Mouse (Mus musculus) lung, adult 2 months (tissue): ENCODE data around the gene Dok4. TPM values are rescaled to one million over a fixed set of nuclear protein-coding genes. Genes with fewer than 3 reads are reported as not detected.

ENCODE experiments used
- DNase-seq: peaks from one replicate; pipeline ENCODE4 v3.0.0; 2022
- H3K4me1 ChIP-seq: fragments of 200-500 bp; 2 replicates; pipeline ENCODE4 v1.6.1; 2011; ENCODE audit warnings: low read length; ENCODE audit not compliant: control insufficient read depth, insufficient read depth
- H3K4me3 ChIP-seq: fragments of 200-500 bp; replicated peaks from 2 replicates; pipeline ENCODE3; 2011; ENCODE audit warnings: low read depth, mild to moderate bottlenecking, control low read depth, low read length; ENCODE audit errors: extremely low read depth
- CTCF ChIP-seq: fragments of 200-500 bp; IDR thresholded peaks from 2 replicates; pipeline ENCODE4 v1.5.1; 2011; ENCODE audit warnings: mild to moderate bottlenecking, low read length, control low read depth; ENCODE audit not compliant: insufficient read depth
- POLR2A ChIP-seq: fragments of 200-500 bp; IDR thresholded peaks from 2 replicates; pipeline ENCODE4 v1.6.1; 2011; ENCODE audit warnings: low read depth, mild to moderate bottlenecking, control low read depth, low read length, borderline replicate concordance; ENCODE audit errors: extremely low read depth
- WGBS: fragments of 180-500 bp; shearing (Covaris S2); methylation state at CpG from one replicate; pipeline ENCODE4 v1.1.7; 2018; 5-methylcytosine and 5-hydroxymethylcytosine counted together
- polyA plus RNA-seq: library from polyadenylated mRNA; depleted of rRNA; stranded (reverse); fragments of >200 nt; gene quantifications from 2 replicates; pipeline ENCODE4 v1.2.3, GENCODE M21; 2012; rRNA removed

Gene Dok4
- polyA plus RNA-seq: 39.6 and 46.4 TPM in 2 replicates

- TF ChIP-seq CTCF (no peak), POLR2A (peak; percentile 62; the same call in 1 of the 2 replicates)
- WGBS: 1% methylated on average over 37 of the region's 37 CpGs
- DNase-seq: peak; percentile 88
- peak within 1 kb of the TSS; percentile 71 for H3K4me3 ChIP-seq
- peaks cover 18% of the 10 kb centered on the region for H3K4me1 ChIP-seq
Measured at GRCm38 (mm10) chr8:94876197-94876730, at the start of gene Dok4. TSS of gene Dok4 (minus strand) at chr8:94876330.

- TF ChIP-seq POLR2A (no peak), CTCF (no peak)
- WGBS: 59% methylated on average over 8 of the region's 8 CpGs
- H3K4me1 ChIP-seq: peaks cover 9% of the 10 kb centered on the region
- DNase-seq: no peak
- no peak within 1 kb of the TSS for H3K4me3 ChIP-seq
Measured at GRCm38 (mm10) chr8:94923405-94923804, 47.3 kb upstream of the Dok4 start, which contains the start of gene Adgrg5. TSS of gene Adgrg5 (plus strand) at chr8:94923694.

- TF ChIP-seq CTCF (no peak), POLR2A (no peak)
- 18% methylated on average over 8 of the region's 8 CpGs for WGBS
- peaks cover 12% of the 10 kb centered on the region for H3K4me1 ChIP-seq
- H3K4me3 ChIP-seq: no peak overlapping the region
- no peak for DNase-seq
Measured at GRCm38 (mm10) chr8:94922602-94923001, 46.5 kb upstream of the Dok4 start.

GRCm38 (mm10) chr8:94922176-94922575, 46.0 kb upstream of the Dok4 start:
- 43% methylated on average over 6 of the region's 6 CpGs for WGBS
- TF ChIP-seq POLR2A (no peak), CTCF (no peak)
- Histone ChIP-seq H3K4me1 (peaks cover 12% of the 10 kb centered on the region), H3K4me3 (no peak overlapping the region)
- DNase-seq: no peak

- no peak for TF ChIP-seq POLR2A
Measured at GRCm38 (mm10) chr8:94919256-94919655, 43.1 kb upstream of the Dok4 start.

GRCm38 (mm10) chr8:94917851-94918495, 41.8 kb upstream of the Dok4 start, which contains the start of gene Ccdc102a:
TSS of gene Ccdc102a (minus strand) at chr8:94918098.
- H3K4me1 ChIP-seq: peaks cover 16% of the 10 kb centered on the region
- 3% methylated on average over 50 of the region's 51 CpGs for WGBS
- peak within 1 kb of the TSS; percentile 69 for H3K4me3 ChIP-seq
- no peak for TF ChIP-seq CTCF
- 0 out of 2 replicates have a peak, but pooled peaks have one; percentile 20 for TF ChIP-seq POLR2A
- DNase-seq: no peak

More at GRCm38 (mm10) chr8:94919256-94919655, 43.1 kb upstream of the Dok4 start:
- no peak for DNase-seq
- Histone ChIP-seq H3K4me3 (no peak overlapping the region), H3K4me1 (peaks cover 17% of the 10 kb centered on the region)

- DNase-seq: peak; percentile 86
- Histone ChIP-seq H3K4me1 (peaks cover 14% of the 10 kb centered on the region), H3K4me3 (peak overlapping the region; percentile 69)
- no peak for TF ChIP-seq CTCF
- no peak for TF ChIP-seq POLR2A
- WGBS: 1% methylated on average over 27 of the region's 27 CpGs
Measured at GRCm38 (mm10) chr8:94917352-94917751, 41.2 kb upstream of the Dok4 start.

GRCm38 (mm10) chr8:94916960-94917324, 40.8 kb upstream of the Dok4 start:
- peaks cover 11% of the 10 kb centered on the region for H3K4me1 ChIP-seq
- DNase-seq: no peak
- WGBS: 10% methylated on average over 10 of the region's 10 CpGs
- peak overlapping the region; percentile 61 for H3K4me3 ChIP-seq
- no peak for TF ChIP-seq POLR2A
- TF ChIP-seq CTCF: no peak

GRCm38 (mm10) chr8:94916311-94916959, 40.3 kb upstream of the Dok4 start:
- TF ChIP-seq CTCF: no peak
- no peak for TF ChIP-seq POLR2A
- WGBS: 48% methylated on average over 9 of the region's 9 CpGs
- DNase-seq: no peak
- no peak overlapping the region for H3K4me3 ChIP-seq
- H3K4me1 ChIP-seq: peaks cover 16% of the 10 kb centered on the region
